Mouse (Mus musculus) lung, postnatal 0 days (tissue): ENCODE data around the gene Gm5129. TPM values are rescaled to one million over a fixed set of nuclear protein-coding genes. Genes with fewer than 3 reads are reported as not detected.

ENCODE experiments used
- ATAC-seq: fragments of 200-750 bp; cut with Nextera tagmentation; 2 replicates; pipeline ENCODE4 v1.8.0; 2017; ENCODE audit warnings: moderate library complexity
- DNase-seq: peaks from one replicate; pipeline ENCODE4 v3.0.0-alpha.2; 2016; ENCODE audit warnings: low spot score
- H3K27ac ChIP-seq: fragments of 300-500 bp; sonication (generic); 2 replicates; pipeline ENCODE4 v1.5.1; 2014; ENCODE audit warnings: antibody characterized with exemption, mild to moderate bottlenecking, low read length, mixed read lengths
- H3K27me3 ChIP-seq: fragments of 300-500 bp; sonication (generic); replicated peaks from 2 replicates; pipeline ENCODE4 v1.6.1; 2014; ENCODE audit warnings: low read length, mixed read lengths; ENCODE audit not compliant: insufficient read depth
- H3K36me3 ChIP-seq: fragments of 300-500 bp; sonication (generic); 2 replicates; pipeline ENCODE4 v1.6.1; 2014; ENCODE audit warnings: low read length, mixed read lengths; ENCODE audit not compliant: insufficient read depth
- H3K4me1 ChIP-seq: fragments of 300-500 bp; sonication (generic); 2 replicates; pipeline ENCODE4 v1.6.1; 2014; ENCODE audit warnings: antibody characterized with exemption, low read depth, low read length, mixed read lengths; ENCODE audit not compliant: insufficient read depth
- H3K4me2 ChIP-seq: fragments of 300-500 bp; sonication (generic); replicated peaks from 2 replicates; pipeline ENCODE4 v1.6.1; 2014; ENCODE audit warnings: low read depth, mild to moderate bottlenecking, low read length, moderate library complexity, mixed read lengths
- H3K4me3 ChIP-seq: fragments of 300-500 bp; sonication (generic); 2 replicates; pipeline ENCODE4 v1.5.1; 2014; ENCODE audit warnings: low read depth, low read length
- H3K9ac ChIP-seq: fragments of 300-500 bp; sonication (generic); replicated peaks from 2 replicates; pipeline ENCODE4 v1.6.1; 2014; ENCODE audit warnings: low read depth, mild to moderate bottlenecking
- H3K9me3 ChIP-seq: fragments of 300-500 bp; sonication (generic); 2 replicates; pipeline ENCODE4 v1.6.1; 2016; ENCODE audit warnings: low read length, mixed read lengths
- CTCF ChIP-seq: IDR thresholded peaks from 2 replicates; pipeline ENCODE4 v1.5.1; 2016; ENCODE audit warnings: antibody characterized with exemption, mild to moderate bottlenecking
- EP300 ChIP-seq: IDR thresholded peaks from 2 replicates; pipeline ENCODE4 v1.6.1; 2016; ENCODE audit warnings: antibody characterized with exemption, mild to moderate bottlenecking, control low read depth
- WGBS: fragments of 180-500 bp; shearing (Covaris S2); extraction: QIAGEN DNeasy Blood & Tissue Kit; methylation state at CpG from one replicate; pipeline ENCODE4 v1.1.7; 2014; 5-methylcytosine and 5-hydroxymethylcytosine counted together
- polyA plus RNA-seq: library from polyadenylated mRNA; unstranded; fragments of >200 nt; fragmentation: Nextera tagmentation; extraction: Ambion mirVana; gene quantifications from 2 replicates; pipeline ENCODE4 v1.2.1, GENCODE M21; 2015

Gm5129 gene
- polyA plus RNA-seq, 1 experiment from 2014 or later: not detected

DNA sequence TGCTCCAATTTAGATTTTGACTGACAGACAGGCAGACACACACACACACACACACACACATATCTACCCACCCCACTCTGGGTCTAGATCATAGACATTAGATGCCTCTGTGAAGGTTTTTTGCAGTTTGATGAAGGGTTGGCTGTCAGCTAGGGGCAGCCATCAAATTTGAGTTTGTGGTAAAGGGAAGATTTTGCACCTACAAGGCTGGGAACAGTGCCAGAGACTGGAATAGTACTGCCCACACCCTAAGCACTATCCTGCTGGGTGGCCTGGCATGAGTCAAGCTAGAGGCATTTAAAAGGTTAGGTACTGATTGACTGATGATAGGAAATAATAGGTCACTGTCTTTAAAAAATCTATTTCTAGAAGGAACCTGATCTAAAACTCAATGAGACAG is 15.6 kb upstream of the Gm5129 start:
- no peak for DNase-seq
- no peak for ATAC-seq
- H3K4me2 ChIP-seq: no peak overlapping the region
- no peak overlapping the region for H3K4me3 ChIP-seq
- H3K4me1 ChIP-seq: no peaks in the 10 kb centered on the region
- TF ChIP-seq EP300: no peak
- no peak overlapping the region for H3K9ac ChIP-seq
- H3K27ac ChIP-seq: no peak overlapping the region
- no peaks in the 10 kb centered on the region for H3K9me3 ChIP-seq
- H3K27me3 ChIP-seq: no peaks in the 10 kb centered on the region
- H3K36me3 ChIP-seq: peaks cover 38% of the 10 kb centered on the region

DNA sequence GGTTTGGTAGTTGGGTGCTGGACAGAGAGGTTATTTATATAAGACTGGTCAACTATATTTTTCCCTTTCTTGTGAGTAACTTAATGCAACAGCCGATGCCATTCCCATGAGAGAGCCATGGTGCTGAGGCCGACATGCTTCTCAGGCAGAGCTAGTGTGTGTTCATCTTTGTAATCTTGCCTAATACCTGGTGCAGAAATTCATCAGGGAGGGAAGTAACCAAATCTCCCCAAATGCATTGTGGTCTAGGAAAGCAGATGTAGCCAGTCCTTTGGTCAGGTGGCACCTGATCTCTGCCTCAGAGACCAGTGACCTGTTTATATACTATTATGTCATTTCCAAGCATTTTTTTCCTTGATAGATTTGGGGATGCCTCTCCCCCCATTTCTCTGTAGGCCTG is 11.9 kb upstream of the Gm5129 start:
- H3K36me3 ChIP-seq: 0 out of 2 replicates have a peak, but pooled peaks cover 13% of the 10 kb centered on the region
- TF ChIP-seq EP300 (no peak), CTCF (no peak)
- no peaks in the 10 kb centered on the region for H3K9me3 ChIP-seq
- H3K4me3 ChIP-seq: no peak overlapping the region
- ATAC-seq (no peak), DNase-seq (no peak)
- no peak overlapping the region for H3K9ac ChIP-seq
- WGBS: 96% methylated on average over 2 of the region's 2 CpGs
- H3K4me2 ChIP-seq: no peak overlapping the region
- no peaks in the 10 kb centered on the region for H3K27me3 ChIP-seq
- no peak overlapping the region for H3K27ac ChIP-seq
- H3K4me1 ChIP-seq: no peaks in the 10 kb centered on the region

DNA sequence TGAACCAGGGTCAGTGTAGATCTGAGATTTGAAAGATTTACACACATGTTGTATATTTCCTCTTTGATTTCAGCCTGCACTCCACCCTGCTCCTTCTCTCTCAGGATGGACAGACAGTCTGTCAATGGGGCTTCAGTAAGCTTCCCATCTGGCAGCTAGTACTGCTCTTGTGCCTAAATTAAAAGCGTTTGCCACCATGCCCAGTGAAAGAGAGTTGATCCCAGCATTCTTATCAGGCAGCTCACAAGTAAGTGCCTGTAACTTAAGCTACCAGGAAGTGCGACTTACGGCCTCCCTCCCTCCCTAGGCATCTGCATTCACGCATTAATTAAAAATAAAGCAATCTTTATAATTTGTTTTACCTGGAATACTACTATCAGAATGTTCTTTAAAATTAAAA is 5.4 kb upstream of the Gm5129 start:
- no peak overlapping the region for H3K27ac ChIP-seq
- no peak for TF ChIP-seq CTCF
- TF ChIP-seq EP300: no peak
- ATAC-seq (no peak), DNase-seq (no peak)
- H3K4me1 ChIP-seq: peaks cover 5% of the 10 kb centered on the region; the same call in 1 of the 2 replicates
- no peaks in the 10 kb centered on the region for H3K36me3 ChIP-seq
- H3K9ac ChIP-seq: no peak overlapping the region
- H3K4me2 ChIP-seq: no peak overlapping the region
- no peaks in the 10 kb centered on the region for H3K27me3 ChIP-seq
- WGBS: 64% methylated on average over 4 of the region's 4 CpGs
- H3K9me3 ChIP-seq: no peaks in the 10 kb centered on the region
- H3K4me3 ChIP-seq: no peak overlapping the region

DNA sequence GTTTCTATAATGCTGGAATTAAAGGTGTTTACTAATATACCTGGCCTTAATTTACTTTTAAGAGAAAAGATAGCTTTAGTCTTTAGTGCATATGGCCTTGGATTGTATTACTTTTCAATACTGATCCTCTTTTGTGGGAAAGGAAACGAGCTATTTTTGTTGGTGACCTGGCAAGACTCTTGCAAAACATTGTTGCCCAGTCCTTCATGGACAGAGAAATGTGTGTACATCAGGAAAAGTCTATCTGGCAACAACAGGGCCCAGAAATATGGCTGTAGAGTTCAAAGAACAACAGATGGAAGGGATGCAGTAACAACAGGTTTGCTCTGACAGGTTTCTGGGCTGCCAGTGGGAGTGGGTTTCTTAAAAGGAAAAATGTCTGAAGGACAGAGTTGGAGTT is 4.9 kb upstream of the Gm5129 start:
- ATAC-seq: no peak
- Histone ChIP-seq H3K9me3 (no peaks in the 10 kb centered on the region), H3K27ac (no peak overlapping the region), H3K4me3 (no peak overlapping the region), H3K4me2 (no peak overlapping the region), H3K27me3 (no peaks in the 10 kb centered on the region), H3K9ac (no peak overlapping the region), H3K4me1 (peaks cover 5% of the 10 kb centered on the region; the same call in 1 of the 2 replicates), H3K36me3 (no peaks in the 10 kb centered on the region)
- DNase-seq: peak; percentile 19
- WGBS: 54% methylated on average over 1 of the region's 1 CpGs
- TF ChIP-seq CTCF (no peak), EP300 (no peak)

DNA sequence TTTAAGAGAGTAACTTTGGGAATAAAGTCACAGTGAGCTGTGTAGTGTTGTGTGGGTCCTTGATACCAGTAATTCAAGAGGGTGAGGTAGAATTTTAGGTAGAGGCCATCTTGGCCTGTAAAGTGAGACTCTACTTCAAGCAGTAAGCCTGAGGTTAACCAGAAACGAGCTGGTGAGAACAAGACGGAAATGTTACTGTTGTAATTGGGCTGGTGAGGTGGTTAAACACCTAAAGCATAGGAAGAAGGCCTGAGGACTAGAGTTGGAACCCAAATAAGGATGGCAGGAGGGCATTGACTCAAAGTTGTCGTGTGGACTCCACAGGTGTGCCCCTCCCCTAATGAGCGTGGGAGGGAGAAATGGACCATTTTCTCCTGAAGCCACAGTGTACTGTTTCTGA is 2.3 kb upstream of the Gm5129 start:
- H3K4me1 ChIP-seq: peaks cover 8% of the 10 kb centered on the region; the same call in 1 of the 2 replicates
- ATAC-seq (no peak), DNase-seq (no peak)
- H3K36me3 ChIP-seq: no peaks in the 10 kb centered on the region
- H3K9ac ChIP-seq: no peak overlapping the region
- no peak overlapping the region for H3K4me2 ChIP-seq
- H3K27me3 ChIP-seq: no peaks in the 10 kb centered on the region
- H3K4me3 ChIP-seq: no peak overlapping the region
- WGBS: 76% methylated on average over 4 of the region's 4 CpGs
- no peaks in the 10 kb centered on the region for H3K9me3 ChIP-seq
- no peak overlapping the region for H3K27ac ChIP-seq
- TF ChIP-seq EP300: no peak
- TF ChIP-seq CTCF: no peak

DNA sequence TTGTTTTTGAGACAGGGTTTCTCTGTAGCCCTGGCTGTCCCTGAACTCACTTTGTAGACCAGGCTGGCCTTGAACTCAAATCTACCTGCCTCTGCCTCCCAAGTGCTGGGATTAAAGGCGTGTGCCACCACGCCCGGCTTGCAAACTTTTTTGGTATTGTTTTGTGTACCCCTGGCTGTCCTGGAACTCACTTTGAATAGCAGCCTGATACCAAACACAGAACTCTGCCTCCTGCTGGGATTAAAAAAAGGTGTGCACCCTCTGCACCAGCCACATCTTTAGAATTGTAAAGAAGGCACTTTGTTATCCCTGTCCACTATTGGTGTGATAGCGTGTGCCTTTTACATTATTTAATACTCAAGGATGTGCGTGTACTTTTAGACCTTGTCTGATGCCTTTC is 1.7 kb upstream of the Gm5129 start:
- Histone ChIP-seq H3K4me2 (peak overlapping the region; percentile 75), H3K4me1 (peaks cover 8% of the 10 kb centered on the region; the same call in 1 of the 2 replicates), H3K9ac (no peak overlapping the region), H3K36me3 (no peaks in the 10 kb centered on the region), H3K9me3 (no peaks in the 10 kb centered on the region), H3K4me3 (0 out of 2 replicates have a peak overlapping the region, but pooled peaks have one; percentile 85), H3K27ac (no peak overlapping the region), H3K27me3 (no peaks in the 10 kb centered on the region)
- 94% methylated on average over 5 of the region's 5 CpGs for WGBS
- ATAC-seq (no peak), DNase-seq (no peak)
- TF ChIP-seq CTCF (no peak), EP300 (no peak)

DNA sequence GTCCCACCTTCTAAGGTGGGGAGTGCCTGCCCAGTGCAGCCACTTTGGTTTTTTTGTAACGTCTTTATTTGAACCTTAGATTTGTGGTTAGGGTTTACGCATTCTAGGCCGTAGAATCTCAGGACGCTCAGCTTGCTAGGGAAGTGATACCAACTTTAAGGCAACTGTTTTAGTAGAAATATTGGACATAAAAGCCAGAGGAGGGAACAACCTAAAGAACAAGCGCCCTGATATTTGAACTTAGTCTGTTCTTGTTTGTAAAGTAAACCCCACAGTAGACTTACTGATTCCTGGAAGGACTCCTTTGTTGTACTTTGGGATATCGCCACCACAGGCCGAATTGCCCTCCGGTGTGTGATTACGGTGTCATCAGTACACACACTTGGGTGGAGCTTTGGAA is 1.2 kb upstream of the Gm5129 start:
- peaks cover 8% of the 10 kb centered on the region; the same call in 1 of the 2 replicates for H3K4me1 ChIP-seq
- H3K27me3 ChIP-seq: no peaks in the 10 kb centered on the region
- no peak for TF ChIP-seq EP300
- no peak for TF ChIP-seq CTCF
- H3K9me3 ChIP-seq: no peaks in the 10 kb centered on the region
- no peaks in the 10 kb centered on the region for H3K36me3 ChIP-seq
- peak overlapping the region; percentile 75 for H3K4me2 ChIP-seq
- ATAC-seq (no peak), DNase-seq (no peak)
- peak overlapping the region; percentile 96 for H3K9ac ChIP-seq
- H3K4me3 ChIP-seq: peak overlapping the region; percentile 85
- 0 out of 2 replicates have a peak overlapping the region, but pooled peaks have one; percentile 96 for H3K27ac ChIP-seq
- WGBS: 42% methylated on average over 9 of the region's 9 CpGs
